Mouse (Mus musculus): ENCODE data around the gene Olfr464. TPM values are rescaled to one million over a fixed set of nuclear protein-coding genes. Genes with fewer than 3 reads are reported as not detected.

Olfr464 gene
- polyA plus RNA-seq (2014; fragmentation: Illumina TruSeq; extraction: RNeasy Lipid Tissue Mini Kit (QIAGEN cat#74804); ENCODE audit: low read depth, low replicate concordance) = not detected

DNA sequence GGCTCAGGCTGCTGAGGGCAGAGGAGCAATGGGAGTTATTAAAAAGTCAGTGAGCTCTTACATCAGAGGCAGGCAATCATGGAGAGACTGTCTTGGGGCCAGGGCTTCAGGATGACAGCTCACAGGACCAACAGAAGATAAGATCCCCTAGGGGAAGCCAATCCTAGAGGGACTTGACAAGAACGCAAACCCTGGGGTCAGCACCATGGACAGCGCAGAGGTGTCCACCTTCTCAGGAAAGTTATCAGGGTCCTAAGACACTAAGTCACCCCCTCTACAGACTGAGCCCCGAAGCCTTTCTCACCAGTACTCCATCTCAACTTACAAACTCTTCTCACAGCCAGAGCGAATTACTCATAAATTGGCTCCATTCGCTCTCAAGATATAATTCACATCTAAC, at the start of gene Olfr464:
Gene Olfr464 (minus strand): TSS at position 2 of the 400 bp plus-strand sequence.

DNA sequence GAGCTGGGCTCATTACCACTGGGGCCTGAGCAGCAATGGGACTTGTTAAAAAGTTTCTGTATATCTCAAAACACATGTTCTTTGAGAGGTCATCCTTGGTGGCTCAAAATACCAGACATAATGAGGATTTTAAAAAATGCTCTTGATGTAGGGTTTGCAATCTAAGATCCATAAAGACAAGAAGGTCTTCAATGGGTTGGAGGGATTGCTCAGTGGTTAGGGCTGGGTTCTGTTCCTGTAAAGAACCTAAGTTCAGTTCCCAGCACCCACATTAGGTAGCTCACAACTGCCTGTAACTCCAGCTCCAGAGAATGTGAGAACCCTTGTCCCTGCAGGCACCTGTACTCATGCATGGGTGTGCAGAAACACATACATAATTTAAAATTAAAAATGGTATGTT, 23.5 kb downstream of the Olfr464 start, which contains the start of gene Olfr463:
Gene Olfr463 (minus strand): TSS at position 101 of the 400 bp plus-strand sequence.

DNA sequence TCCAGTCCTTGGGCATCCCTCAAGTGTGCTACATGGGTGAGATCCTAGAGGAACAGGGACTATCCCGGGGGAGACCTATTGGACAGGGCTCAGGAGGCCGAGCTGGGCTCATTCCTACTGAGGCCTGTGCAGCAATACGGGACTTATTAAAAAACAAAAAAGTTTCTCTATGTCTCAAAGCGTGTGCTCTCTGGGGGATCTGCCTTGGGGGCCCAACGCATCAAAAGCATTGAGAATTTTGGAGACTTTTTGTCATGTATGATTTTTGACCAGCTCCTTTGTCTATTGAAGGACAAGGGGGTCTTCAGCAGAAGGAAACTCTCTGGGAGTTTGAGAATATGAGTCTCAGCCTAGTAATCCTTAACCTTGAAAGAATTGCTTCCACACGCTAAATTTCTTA, 28.6 kb downstream of the Olfr464 start, which contains the start of gene Olfr462:
Gene Olfr462 (minus strand): TSS at position 101 of the 400 bp plus-strand sequence.

DNA sequence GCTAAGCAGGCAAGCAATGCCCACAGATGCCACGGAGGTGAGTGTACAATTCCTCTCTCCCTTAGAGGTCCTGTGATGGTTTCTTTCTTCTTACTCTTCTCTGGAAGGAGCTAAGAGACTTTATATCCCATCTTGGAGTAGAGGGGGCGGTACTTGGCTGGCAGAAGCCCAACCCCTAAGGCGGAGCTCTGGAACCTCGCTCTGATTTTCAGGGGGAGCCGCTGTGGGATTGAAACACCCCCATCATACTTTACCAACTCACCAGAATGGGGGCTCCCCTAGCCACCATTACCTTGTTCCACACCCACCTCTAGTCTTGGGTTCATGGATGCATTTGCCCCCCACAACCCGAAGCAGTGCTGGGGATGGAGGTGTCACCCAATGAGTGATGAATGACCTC, 45.3 kb downstream of the Olfr464 start, which contains the start of gene Epx:
Gene Epx (minus strand): TSS at position 101 of the 400 bp plus-strand sequence.

Other genes with a start within 250 kb of the Olfr464 start
- gene Supt4a, start 183.4 kb downstream of the Olfr464 start, polyA plus RNA-seq (2014; fragmentation: Illumina TruSeq; extraction: RNeasy Lipid Tissue Mini Kit (QIAGEN cat#74804); ENCODE audit: low read depth, low replicate concordance) = 69.9 TPM
- gene Tspoap1, start 160.4 kb downstream of the Olfr464 start, polyA plus RNA-seq (2014; fragmentation: Illumina TruSeq; extraction: RNeasy Lipid Tissue Mini Kit (QIAGEN cat#74804); ENCODE audit: low read depth, low replicate concordance) = 4.8 TPM
- not detected for gene Mpo, start 127.4 kb downstream of the Olfr464 start, polyA plus RNA-seq (2014; fragmentation: Illumina TruSeq; extraction: RNeasy Lipid Tissue Mini Kit (QIAGEN cat#74804); ENCODE audit: low read depth, low replicate concordance)
- gene Lpo, start 92.7 kb downstream of the Olfr464 start, polyA plus RNA-seq (2014; fragmentation: Illumina TruSeq; extraction: RNeasy Lipid Tissue Mini Kit (QIAGEN cat#74804); ENCODE audit: low read depth, low replicate concordance) = not detected
- 14.8 TPM for gene Mks1, start 67.8 kb downstream of the Olfr464 start, polyA plus RNA-seq (2014; fragmentation: Illumina TruSeq; extraction: RNeasy Lipid Tissue Mini Kit (QIAGEN cat#74804); ENCODE audit: low read depth, low replicate concordance)
- not detected for gene Epx, start 45.4 kb downstream of the Olfr464 start, polyA plus RNA-seq (2014; fragmentation: Illumina TruSeq; extraction: RNeasy Lipid Tissue Mini Kit (QIAGEN cat#74804); ENCODE audit: low read depth, low replicate concordance)
- not detected for gene Olfr462, start 28.7 kb downstream of the Olfr464 start, polyA plus RNA-seq (2014; fragmentation: Illumina TruSeq; extraction: RNeasy Lipid Tissue Mini Kit (QIAGEN cat#74804); ENCODE audit: low read depth, low replicate concordance)
- gene Olfr463, start 23.6 kb downstream of the Olfr464 start, polyA plus RNA-seq (2014; fragmentation: Illumina TruSeq; extraction: RNeasy Lipid Tissue Mini Kit (QIAGEN cat#74804); ENCODE audit: low read depth, low replicate concordance) = not detected
- 168 TPM for gene Dynll2, start 66.6 kb upstream of the Olfr464 start, polyA plus RNA-seq (2014; fragmentation: Illumina TruSeq; extraction: RNeasy Lipid Tissue Mini Kit (QIAGEN cat#74804); ENCODE audit: low read depth, low replicate concordance)
- gene Srsf1, start 126.4 kb upstream of the Olfr464 start, polyA plus RNA-seq (2014; fragmentation: Illumina TruSeq; extraction: RNeasy Lipid Tissue Mini Kit (QIAGEN cat#74804); ENCODE audit: low read depth, low replicate concordance) = 244 TPM
- 32.7 TPM for gene Vezf1, start 147.3 kb upstream of the Olfr464 start, polyA plus RNA-seq (2014; fragmentation: Illumina TruSeq; extraction: RNeasy Lipid Tissue Mini Kit (QIAGEN cat#74804); ENCODE audit: low read depth, low replicate concordance)
- 54.7 TPM for gene Cuedc1, start 177.1 kb upstream of the Olfr464 start, polyA plus RNA-seq (2014; fragmentation: Illumina TruSeq; extraction: RNeasy Lipid Tissue Mini Kit (QIAGEN cat#74804); ENCODE audit: low read depth, low replicate concordance)